Mouse (Mus musculus): ENCODE measurements around the gene Zdhhc5. TPM values are rescaled to one million over a fixed set of nuclear protein-coding genes. Genes with fewer than 3 reads are reported as not detected.
A peak's percentile ranks its signal among the peaks of the same experiment; 100 is the strongest.

Gene Zdhhc5
- total and polyA plus RNA-seq, 3 experiments = 29.3 to 42.9 TPM; not detected in 1

- TF ChIP-seq USF2 (IDR thresholded peaks at IDR 0.05; ENCODE audit: borderline replicate concordance in 1 of 2, insufficient read depth in 1 of 2, low read depth in 1 of 2, low read length in 2 of 2) = no peak
- TF ChIP-seq HCFC1 (IDR thresholded peaks at IDR 0.05; ENCODE audit: low read depth, low read length) = peak; percentile 79
- peak; percentile 63; the same call in 1 of the 2 replicates for TF ChIP-seq SIN3A (IDR thresholded peaks at IDR 0.05; ENCODE audit: low read length)
- no peak for TF ChIP-seq BHLHE40 (IDR thresholded peaks at IDR 0.05; ENCODE audit: borderline replicate concordance, low read depth, low read length)
- TF ChIP-seq MYC (IDR thresholded peaks at IDR 0.05; ENCODE audit: low read depth, low read length) = no peak; the same call in 1 of the 2 replicates
- TF ChIP-seq MAZ (IDR thresholded peaks at IDR 0.05; ENCODE audit: low read depth, low read length) = no peak
Measured at GRCm38 (mm10) chr2:84650464-84651195, 64.3 kb downstream of the Zdhhc5 start, which contains the start of gene Ctnnd1 (continued).

GRCm38 (mm10) chr2:84649674-84650073, 65.3 kb downstream of the Zdhhc5 start:
- DNase-seq (ENCODE audit: low read depth, low spot score) = peak; percentile 52
- Histone ChIP-seq H3K9ac (ENCODE audit: control insufficient read depth, low read depth, low read length, poor library complexity, severe bottlenecking) (peak overlapping the region; percentile 64), H3K79me2 (ENCODE audit: control insufficient read depth, insufficient read depth, low read length, poor library complexity) (peaks cover 33% of the 10 kb centered on the region), H3K27ac (ENCODE audit: control insufficient read depth, low read depth, low read length) (no peak overlapping the region), H3K4me3 (ENCODE audit: control insufficient read depth in 1 of 2, insufficient read depth in 1 of 2, low read depth in 2 of 2, low read length in 2 of 2) (peak overlapping the region; percentile 70 to 97), H3K9me3 (replicated peaks; ENCODE audit: insufficient read depth, low read length) (no peaks in the 10 kb centered on the region), H3K27me3 (ENCODE audit: control insufficient read depth in 1 of 2, insufficient read depth in 2 of 2, low read length in 2 of 2) (no peaks in the 10 kb centered on the region), H3K4me1 (ENCODE audit: control insufficient read depth in 1 of 2, insufficient read depth in 2 of 2, low read length in 2 of 2) (peaks cover 4 to 5% of the 10 kb centered on the region in 2 experiments; a peak in 3 of 4 replicates), H3K36me3 (ENCODE audit: control insufficient read depth in 1 of 2, insufficient read depth in 2 of 2, low read length in 2 of 2) (peaks cover 0 to 15% of the 10 kb centered on the region in 2 experiments; a peak in 3 of 4 replicates)
- TF ChIP-seq KAT2A (conservative IDR thresholded peaks at IDR 0.05; ENCODE audit: low read depth, low read length) (no peak), MYC (IDR thresholded peaks at IDR 0.05; ENCODE audit: low read depth, low read length) (no peak), TCF12 (IDR thresholded peaks at IDR 0.05; ENCODE audit: low read depth, low read length) (no peak), GABPA (IDR thresholded peaks at IDR 0.05; ENCODE audit: low read depth, low read length) (no peak), POLR2AphosphoS2 (IDR thresholded peaks at IDR 0.05; ENCODE audit: low read length) (no peak), MAX (IDR thresholded peaks at IDR 0.05; ENCODE audit: low read length) (no peak), MEF2A (IDR thresholded peaks at IDR 0.05; ENCODE audit: extremely low read depth, insufficient replicate concordance, low read depth, low read length, poor library complexity, severe bottlenecking) (no peak), E2F4 (IDR thresholded peaks at IDR 0.05; ENCODE audit: borderline replicate concordance, low read depth, low read length) (no peak), NRF1 (IDR thresholded peaks at IDR 0.05; ENCODE audit: insufficient read depth, low read depth, low read length, poor library complexity, severe bottlenecking) (no peak), MAFK (IDR thresholded peaks at IDR 0.05; ENCODE audit: borderline replicate concordance, low read depth, low read length) (no peak)

- Histone ChIP-seq H3K4me1 (ENCODE audit: control insufficient read depth in 1 of 2, insufficient read depth in 2 of 2, low read length in 2 of 2) (peaks cover 4 to 5% of the 10 kb centered on the region in 2 experiments; a peak in 3 of 4 replicates), H3K27ac (ENCODE audit: control insufficient read depth, low read depth, low read length) (no peak overlapping the region), H3K4me3 (ENCODE audit: control insufficient read depth in 1 of 2, insufficient read depth in 1 of 2, low read depth in 2 of 2, low read length in 2 of 2) (peak overlapping the region in 1 of 2 experiments; percentile 97; a peak in 1 of 4 replicates), H3K79me2 (ENCODE audit: control insufficient read depth, insufficient read depth, low read length, poor library complexity) (peaks cover 36% of the 10 kb centered on the region), H3K27me3 (ENCODE audit: control insufficient read depth in 1 of 2, insufficient read depth in 2 of 2, low read length in 2 of 2) (no peaks in the 10 kb centered on the region), H3K9me3 (replicated peaks; ENCODE audit: insufficient read depth, low read length) (no peaks in the 10 kb centered on the region), H3K36me3 (ENCODE audit: control insufficient read depth in 1 of 2, insufficient read depth in 2 of 2, low read length in 2 of 2) (peaks cover 0 to 15% of the 10 kb centered on the region in 2 experiments; a peak in 3 of 4 replicates), H3K9ac (ENCODE audit: control insufficient read depth, low read depth, low read length, poor library complexity, severe bottlenecking) (no peak overlapping the region)
- DNase-seq (ENCODE audit: low read depth, low spot score) = no peak
- no peak for TF ChIP-seq GABPA (IDR thresholded peaks at IDR 0.05; ENCODE audit: low read depth, low read length)
- TF ChIP-seq MYC (IDR thresholded peaks at IDR 0.05; ENCODE audit: low read depth, low read length) = no peak
- no peak for TF ChIP-seq POLR2AphosphoS5 (IDR thresholded peaks at IDR 0.05; ENCODE audit: borderline replicate concordance, low read depth, low read length)
- no peak for TF ChIP-seq RCOR1 (IDR thresholded peaks at IDR 0.05; ENCODE audit: low read depth, low read length)
- no peak for TF ChIP-seq MAZ (IDR thresholded peaks at IDR 0.05; ENCODE audit: low read depth, low read length)
- no peak for TF ChIP-seq GATA1 (IDR thresholded peaks at IDR 0.05; ENCODE audit: low read depth, low read length)
- no peak for TF ChIP-seq USF1 (IDR thresholded peaks at IDR 0.05; ENCODE audit: low read depth, low read length)
- TF ChIP-seq ZKSCAN1 (IDR thresholded peaks at IDR 0.05; ENCODE audit: low read depth, low read length) = no peak
- no peak for TF ChIP-seq SIN3A (IDR thresholded peaks at IDR 0.05; ENCODE audit: low read length)
- no peak for TF ChIP-seq RAD21 (IDR thresholded peaks at IDR 0.05; ENCODE audit: low read depth, low read length)
- no peak for TF ChIP-seq CHD1 (IDR thresholded peaks at IDR 0.05; ENCODE audit: low read depth, low read length)
- no peak for TF ChIP-seq E2F4 (IDR thresholded peaks at IDR 0.05; ENCODE audit: borderline replicate concordance, low read depth, low read length)
- TF ChIP-seq USF2 (IDR thresholded peaks at IDR 0.05; ENCODE audit: borderline replicate concordance in 1 of 2, insufficient read depth in 1 of 2, low read depth in 1 of 2, low read length in 2 of 2) = no peak
- no peak for TF ChIP-seq CHD2 (IDR thresholded peaks at IDR 0.05; ENCODE audit: low read length)
- TF ChIP-seq HCFC1 (IDR thresholded peaks at IDR 0.05; ENCODE audit: low read depth, low read length) = no peak
- no peak for TF ChIP-seq ZMIZ1 (IDR thresholded peaks at IDR 0.05; ENCODE audit: low read depth, low read length)
Measured at GRCm38 (mm10) chr2:84648369-84648768, 66.6 kb downstream of the Zdhhc5 start.
